Mouse (Mus musculus) hindbrain, embryonic 10.5 days (tissue): ENCODE measurements around the gene Plekhg3. TPM values are rescaled to one million over a fixed set of nuclear protein-coding genes. Genes with fewer than 3 reads are reported as not detected.

Experiments used
- DNase-seq: peaks from one replicate; pipeline ENCODE4 v3.0.0-alpha.2; 2017; ENCODE audit warnings: low spot score
- H3K27ac ChIP-seq: fragments of 300-500 bp; sonication (generic); 2 replicates; pipeline ENCODE4 v1.5.1; 2016; ENCODE audit warnings: mild to moderate bottlenecking, moderate library complexity
- H3K27me3 ChIP-seq: fragments of 300-500 bp; sonication (generic); 2 replicates; pipeline ENCODE4 v1.6.1; 2016; ENCODE audit warnings: mild to moderate bottlenecking; ENCODE audit not compliant: poor library complexity, insufficient read depth, severe bottlenecking
- H3K36me3 ChIP-seq: fragments of 300-500 bp; sonication (generic); 2 replicates; pipeline ENCODE4 v1.6.1; 2016; ENCODE audit warnings: mild to moderate bottlenecking, moderate library complexity
- H3K4me1 ChIP-seq: fragments of 300-500 bp; sonication (generic); replicated peaks from 2 replicates; pipeline ENCODE4 v1.6.1; 2016; ENCODE audit warnings: mild to moderate bottlenecking
- H3K4me3 ChIP-seq: fragments of 300-500 bp; sonication (generic); 2 replicates; pipeline ENCODE4 v1.5.1; 2016; ENCODE audit warnings: mild to moderate bottlenecking, moderate library complexity
- H3K9me3 ChIP-seq: fragments of 300-500 bp; sonication (generic); 2 replicates; pipeline ENCODE4 v1.6.1; 2016; ENCODE audit warnings: mild to moderate bottlenecking, moderate library complexity
- WGBS: fragments of 180-500 bp; shearing (Covaris S2); methylation state at CpG from one replicate; pipeline ENCODE4 v1.1.7; 2016; 5-methylcytosine and 5-hydroxymethylcytosine counted together
- polyA plus RNA-seq: library from polyadenylated mRNA; unstranded; fragments of >200 nt; fragmentation: Nextera tagmentation; extraction: Ambion mirVana; gene quantifications from 2 replicates; pipeline ENCODE4 v1.2.1, GENCODE M21; 2016

The Plekhg3 gene
- polyA plus RNA-seq, 1 experiment from 2014 or later, result 2.1 TPM

DNA sequence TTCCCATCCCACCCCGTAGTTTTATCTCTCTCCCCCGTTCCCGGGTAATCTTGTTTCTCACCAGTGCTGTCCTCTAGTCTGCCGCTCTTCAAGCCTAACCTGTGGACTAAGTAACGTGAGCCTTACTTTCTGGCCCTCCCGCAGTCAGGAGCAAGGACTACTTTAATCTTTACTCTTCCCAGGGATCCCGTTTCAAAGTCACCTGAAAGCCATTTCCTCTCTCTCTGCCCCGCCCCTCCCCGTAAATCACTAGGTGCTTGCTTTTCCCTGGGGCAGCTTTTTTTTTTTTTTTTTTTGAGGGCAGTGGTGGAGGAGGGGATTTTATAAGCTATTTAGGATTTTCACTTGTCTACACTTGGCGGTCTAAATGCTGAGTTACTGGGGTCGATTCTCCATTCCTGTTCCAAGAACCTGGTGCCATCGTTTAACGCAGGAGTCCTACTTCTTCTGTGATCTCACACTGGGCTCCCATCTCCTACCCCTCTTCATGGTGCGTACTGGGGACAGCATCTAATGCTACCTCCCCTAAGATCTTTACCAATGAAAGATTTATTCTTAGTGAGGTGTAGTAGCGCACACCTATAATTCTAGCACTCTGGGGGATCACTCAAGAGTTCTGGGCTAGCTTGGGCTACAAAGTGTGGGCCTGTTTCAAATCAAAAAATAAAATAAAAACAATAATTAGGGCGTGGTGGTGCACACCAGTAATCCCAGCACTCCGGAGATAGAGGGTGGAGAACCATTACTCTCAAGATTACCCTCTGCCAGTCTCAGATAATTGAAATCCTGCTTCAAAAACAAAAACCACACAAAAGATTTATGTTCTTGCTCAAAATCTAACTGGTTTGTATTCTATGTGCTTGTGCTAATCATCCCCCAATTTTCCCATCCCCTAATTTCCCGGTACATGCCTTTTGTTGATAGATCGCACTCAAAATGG lies 1.6 kb downstream of the Plekhg3 start:
- Histone ChIP-seq H3K36me3 (no peaks in the 10 kb centered on the region), H3K4me3 (peak overlapping the region; percentile 74), H3K27ac (no peak overlapping the region), H3K4me1 (peaks cover 45% of the 10 kb centered on the region), H3K9me3 (no peaks in the 10 kb centered on the region), H3K27me3 (peaks cover 86% of the 10 kb centered on the region)
- DNase-seq, result peak; percentile 23
- 2% methylated on average over 19 of the region's 19 CpGs for WGBS

DNA sequence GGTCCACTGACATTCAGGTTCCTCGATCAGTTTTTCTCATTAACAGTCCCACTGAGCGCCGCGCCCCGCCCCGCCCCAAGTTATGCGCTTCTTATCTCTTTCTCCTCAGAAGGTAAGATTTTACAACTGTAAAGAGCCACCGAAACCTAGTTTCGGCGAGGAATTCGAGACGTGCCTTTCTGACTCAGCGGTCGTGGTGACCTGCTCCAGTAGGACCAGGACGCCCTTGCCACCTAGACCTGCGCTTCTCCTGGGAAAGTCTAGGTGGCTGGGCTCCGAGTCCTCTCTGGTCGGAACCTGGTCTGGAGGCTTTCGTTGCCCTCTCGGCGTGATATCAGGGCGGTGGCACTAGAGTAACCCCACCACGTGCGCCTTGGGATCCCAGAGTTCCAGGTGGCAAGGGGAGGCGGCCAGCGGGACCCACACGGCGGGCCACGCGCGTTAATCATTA lies 2.3 kb downstream of the Plekhg3 start:
- peaks cover 85% of the 10 kb centered on the region for H3K27me3 ChIP-seq
- WGBS, result under 1% methylated on average over 31 of the region's 31 CpGs

DNA sequence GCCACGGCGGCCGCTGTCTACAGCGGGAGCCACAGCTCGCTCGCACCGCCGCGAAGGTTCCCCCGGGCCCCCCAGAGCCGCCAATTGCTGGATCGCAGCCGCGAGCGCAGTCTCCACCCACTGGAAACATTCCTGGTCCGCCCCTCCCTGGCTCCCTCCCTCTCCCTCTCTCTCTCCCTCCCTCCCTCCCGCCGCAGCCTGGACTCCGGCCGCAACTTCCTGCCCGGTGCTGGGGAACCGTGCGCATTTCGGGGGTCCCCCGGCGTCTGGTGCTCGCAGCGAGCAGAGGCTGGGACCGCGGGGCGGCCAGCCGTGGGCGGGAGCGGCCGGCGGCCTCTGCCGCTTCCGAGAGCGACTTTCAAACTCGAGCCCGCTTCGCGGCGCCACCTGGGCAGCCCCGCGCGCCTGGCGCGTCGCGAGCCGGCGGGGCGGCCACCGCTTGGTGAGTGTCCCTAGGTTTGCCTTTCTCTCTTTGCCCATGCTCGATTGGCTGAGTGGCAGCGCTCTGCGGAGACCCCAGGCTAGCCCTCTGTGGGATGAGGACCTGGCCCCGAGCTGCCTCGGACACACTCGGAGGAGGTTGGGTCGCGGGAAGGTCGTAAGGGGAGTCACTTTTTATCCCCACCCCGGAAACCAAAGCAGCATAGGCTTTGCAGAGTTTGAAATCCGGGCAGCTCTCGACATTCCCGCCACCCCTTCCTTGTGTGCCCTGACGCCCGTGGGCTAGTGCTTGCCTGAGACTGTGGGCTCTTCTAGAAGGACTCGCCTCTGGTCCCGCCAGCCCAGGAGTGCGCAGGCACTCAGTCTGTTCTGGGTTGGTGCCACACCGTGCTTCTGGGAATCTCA lies 2.9 kb downstream of the Plekhg3 start:
- peaks cover 40% of the 10 kb centered on the region for H3K4me1 ChIP-seq
- no peaks in the 10 kb centered on the region for H3K9me3 ChIP-seq
- H3K4me3 ChIP-seq, result peak overlapping the region; percentile 74
- H3K27me3 ChIP-seq, result peaks cover 80% of the 10 kb centered on the region
- H3K36me3 ChIP-seq, result no peaks in the 10 kb centered on the region
- peak overlapping the region; percentile 85 for H3K27ac ChIP-seq
- WGBS, result under 1% methylated on average over 74 of the region's 74 CpGs
- DNase-seq, result peak; percentile 79

More for the DNA sequence above, 2.3 kb downstream of the Plekhg3 start:
- H3K9me3 ChIP-seq, result no peaks in the 10 kb centered on the region
- H3K36me3 ChIP-seq, result no peaks in the 10 kb centered on the region
- H3K4me1 ChIP-seq, result peaks cover 40% of the 10 kb centered on the region
- no peak for DNase-seq
- H3K4me3 ChIP-seq, result peak overlapping the region; percentile 74
- H3K27ac ChIP-seq, result peak overlapping the region; percentile 85

DNA sequence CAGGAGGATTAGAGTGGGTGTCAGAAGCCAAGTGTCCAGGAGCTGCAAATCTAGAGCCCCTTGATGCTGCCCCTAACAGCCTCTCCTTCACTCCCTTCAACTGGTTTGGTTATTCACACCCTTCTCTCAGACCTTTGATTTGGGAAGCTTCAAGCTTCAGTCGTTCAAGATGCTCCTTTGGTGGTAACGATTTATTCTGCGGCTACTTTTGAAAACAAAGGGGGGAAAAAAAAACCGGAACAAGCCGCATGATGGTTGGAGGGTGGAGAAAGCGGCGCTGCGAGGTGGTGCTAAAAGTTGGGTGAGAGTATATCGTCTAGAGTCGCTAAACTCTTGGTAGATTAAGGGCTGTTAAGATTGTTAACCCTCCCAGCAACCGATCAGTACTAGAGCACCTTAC lies 3.5 kb downstream of the Plekhg3 start:
- Histone ChIP-seq H3K9me3 (no peaks in the 10 kb centered on the region), H3K36me3 (no peaks in the 10 kb centered on the region), H3K4me3 (peak overlapping the region; percentile 74), H3K27me3 (peaks cover 73% of the 10 kb centered on the region), H3K27ac (peak overlapping the region; percentile 85; the same call in 1 of the 2 replicates), H3K4me1 (peaks cover 40% of the 10 kb centered on the region)
- WGBS, result 3% methylated on average over 11 of the region's 11 CpGs
- no peak for DNase-seq

DNA sequence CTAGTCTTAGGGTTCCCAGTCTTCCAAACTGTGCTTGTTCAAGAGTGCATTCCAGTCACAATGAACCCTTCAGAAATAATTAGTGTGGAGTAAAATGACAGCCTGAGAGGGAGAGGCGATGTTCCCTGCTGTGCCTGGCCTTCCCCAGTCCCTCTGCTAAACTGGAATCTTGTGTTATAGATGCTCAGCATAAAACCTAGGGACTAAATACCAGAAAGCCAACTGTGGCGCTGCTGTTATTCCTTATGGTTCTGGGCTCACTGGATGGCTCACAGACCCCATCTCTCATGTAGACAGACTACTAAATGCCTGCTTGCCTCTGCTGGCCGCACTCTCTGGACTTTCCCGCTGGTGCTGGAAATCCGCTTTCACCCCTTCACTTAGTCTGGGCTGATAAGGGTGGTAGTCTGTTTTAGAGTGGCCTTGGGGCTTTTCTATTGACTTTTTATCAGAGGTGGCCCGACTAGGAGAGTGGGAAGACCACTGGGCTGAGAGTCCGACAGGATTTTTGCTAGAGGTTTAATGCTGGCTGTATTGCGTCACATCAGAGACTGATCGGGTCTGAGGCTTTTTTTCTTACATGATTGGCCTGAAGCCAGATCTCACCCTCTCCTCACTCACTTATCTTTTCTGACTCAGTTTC lies 4.1 kb downstream of the Plekhg3 start:
- peaks cover 40% of the 10 kb centered on the region for H3K4me1 ChIP-seq
- no peaks in the 10 kb centered on the region for H3K36me3 ChIP-seq
- WGBS, result 26% methylated on average over 9 of the region's 9 CpGs
- DNase-seq, result peak; percentile 44
- H3K9me3 ChIP-seq, result no peaks in the 10 kb centered on the region
- H3K4me3 ChIP-seq, result peak overlapping the region; percentile 74; the same call in 1 of the 2 replicates
- peaks cover 68% of the 10 kb centered on the region for H3K27me3 ChIP-seq
- no peak overlapping the region for H3K27ac ChIP-seq

DNA sequence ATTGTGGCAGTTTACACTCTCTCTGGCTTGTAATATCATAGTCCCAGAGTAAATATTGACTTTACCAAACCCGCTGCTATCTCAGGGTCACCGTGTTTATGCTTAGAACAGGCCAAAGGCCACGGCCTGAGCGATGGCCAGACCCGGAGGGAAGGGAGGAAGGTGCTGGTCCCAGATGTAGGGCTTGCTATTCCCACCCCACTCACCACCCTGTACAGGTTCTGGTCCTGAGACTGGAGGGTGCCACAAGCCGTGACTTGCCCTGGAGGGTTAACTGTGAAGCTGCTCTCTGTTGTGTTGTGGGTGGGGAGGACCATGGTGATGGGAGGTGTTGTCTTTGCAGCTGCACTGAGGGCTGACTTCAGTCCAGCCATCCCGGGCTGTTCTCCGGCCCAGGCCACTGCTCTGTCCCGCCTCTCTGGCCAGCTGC lies 4.8 kb downstream of the Plekhg3 start:
- DNase-seq, result peak; percentile 20
- Histone ChIP-seq H3K4me1 (peaks cover 40% of the 10 kb centered on the region), H3K36me3 (no peaks in the 10 kb centered on the region), H3K27me3 (peaks cover 61% of the 10 kb centered on the region), H3K9me3 (no peaks in the 10 kb centered on the region), H3K4me3 (no peak overlapping the region), H3K27ac (no peak overlapping the region)
- WGBS, result 34% methylated on average over 9 of the region's 9 CpGs

DNA sequence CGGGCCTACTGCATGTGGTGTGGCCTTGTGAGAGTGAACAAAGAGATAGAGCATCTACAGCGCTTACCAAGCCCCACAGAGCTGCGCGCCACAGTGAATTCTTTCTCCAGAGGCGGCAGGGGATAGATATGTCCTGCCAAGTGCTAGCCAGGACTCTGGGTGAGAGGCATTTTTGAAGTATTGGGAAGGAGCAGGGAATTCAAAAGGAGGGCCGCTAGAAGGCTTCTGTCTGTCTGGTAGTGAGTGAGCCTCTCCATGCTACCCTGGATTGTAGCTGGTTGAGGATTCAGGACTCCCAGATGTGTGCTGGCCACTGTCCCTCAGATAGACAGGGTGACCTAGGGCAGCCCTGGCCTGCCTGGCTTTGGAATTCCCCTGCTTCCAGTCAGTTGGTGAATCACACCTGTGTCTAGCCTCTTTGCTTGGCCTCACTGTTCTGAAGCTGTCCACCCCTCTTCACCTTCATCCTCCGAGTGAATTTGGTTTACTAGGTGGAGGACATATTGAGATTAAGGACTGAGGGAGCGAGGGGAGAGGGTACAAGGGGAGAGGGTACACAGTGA lies 6.0 kb downstream of the Plekhg3 start:
- H3K4me3 ChIP-seq, result no peak overlapping the region
- WGBS, result 75% methylated on average over 8 of the region's 8 CpGs

DNA sequence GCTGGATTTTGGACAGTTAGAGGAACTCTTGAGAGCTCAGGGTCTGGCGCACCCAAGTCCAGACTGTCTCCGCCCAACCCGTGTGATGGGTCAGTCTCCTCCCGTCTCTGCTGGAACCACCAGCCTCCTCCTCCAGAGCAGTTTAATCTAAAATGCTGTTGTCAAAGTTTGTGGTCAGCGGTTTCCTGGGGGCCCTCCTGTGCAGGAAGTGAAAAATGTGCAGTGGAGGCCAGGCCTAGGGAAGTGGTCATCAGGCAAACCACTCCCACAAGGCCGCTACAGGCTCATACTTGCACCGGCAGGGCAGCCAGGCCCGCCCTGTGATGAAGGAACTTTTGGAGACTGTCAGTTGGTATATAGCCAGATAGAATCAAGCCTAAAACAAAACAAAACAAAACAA lies 6.7 kb downstream of the Plekhg3 start:
- H3K27me3 ChIP-seq, result peaks cover 41% of the 10 kb centered on the region
- H3K36me3 ChIP-seq, result no peaks in the 10 kb centered on the region
- H3K4me3 ChIP-seq, result no peak overlapping the region
- peaks cover 45% of the 10 kb centered on the region for H3K4me1 ChIP-seq
- WGBS, result 93% methylated on average over 8 of the region's 8 CpGs
- H3K9me3 ChIP-seq, result no peaks in the 10 kb centered on the region
- DNase-seq, result no peak
- H3K27ac ChIP-seq, result no peak overlapping the region

More for the DNA sequence above, 6.0 kb downstream of the Plekhg3 start:
- Histone ChIP-seq H3K4me1 (peaks cover 44% of the 10 kb centered on the region), H3K27ac (no peak overlapping the region), H3K27me3 (peaks cover 49% of the 10 kb centered on the region), H3K9me3 (no peaks in the 10 kb centered on the region), H3K36me3 (no peaks in the 10 kb centered on the region)
- DNase-seq, result no peak

DNA sequence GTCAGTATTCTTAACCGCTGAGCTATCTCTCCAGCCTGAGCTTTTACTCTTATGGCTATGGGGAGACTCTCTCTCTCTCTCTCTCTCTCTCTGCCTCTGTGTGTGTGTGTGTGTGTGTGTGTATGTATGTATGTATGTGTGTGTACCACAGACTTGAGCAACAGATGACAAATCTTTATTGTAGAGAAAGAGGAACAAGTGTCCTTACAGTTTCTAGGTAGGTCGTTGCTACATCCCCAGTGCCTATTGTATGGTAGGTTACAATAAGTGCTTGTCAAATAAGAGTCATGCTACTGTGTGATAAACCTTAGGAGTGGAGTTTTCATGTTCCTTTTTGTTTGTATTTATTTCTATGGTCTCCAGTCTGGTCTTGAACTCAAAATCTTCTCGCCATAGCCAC lies 9.5 kb downstream of the Plekhg3 start:
- DNase-seq, result no peak
- 88% methylated on average over 3 of the region's 3 CpGs for WGBS
- Histone ChIP-seq H3K36me3 (no peaks in the 10 kb centered on the region), H3K4me3 (no peak overlapping the region), H3K4me1 (peaks cover 18% of the 10 kb centered on the region), H3K27ac (no peak overlapping the region), H3K27me3 (peaks cover 19% of the 10 kb centered on the region), H3K9me3 (no peaks in the 10 kb centered on the region)

DNA sequence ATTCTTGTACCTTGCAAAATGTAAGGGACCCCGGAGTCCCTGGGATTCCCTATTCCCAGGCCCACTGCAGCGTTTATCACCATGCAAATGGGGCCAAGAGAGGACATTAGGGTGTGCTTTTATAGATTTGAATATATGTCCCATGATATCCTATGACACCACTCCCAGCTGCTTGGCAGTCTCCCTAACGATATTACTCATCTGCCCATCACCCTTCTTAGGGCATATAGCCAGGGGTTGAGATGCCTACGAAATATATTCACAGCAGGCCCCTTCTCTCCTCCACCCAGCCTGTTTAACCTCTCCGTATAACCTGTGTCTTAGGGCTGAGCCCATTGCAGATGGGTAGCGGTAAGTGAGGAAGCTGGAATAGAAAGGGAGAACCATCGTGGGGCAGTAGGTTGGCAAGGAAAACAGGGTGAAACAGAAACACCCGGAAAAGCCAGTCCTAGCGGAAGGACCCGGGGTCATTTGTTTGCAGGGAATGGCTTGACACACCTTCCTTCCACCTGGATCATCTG lies 10.1 kb downstream of the Plekhg3 start:
- no peak for DNase-seq
- 84% methylated on average over 10 of the region's 10 CpGs for WGBS
- peaks cover 18% of the 10 kb centered on the region for H3K4me1 ChIP-seq
- H3K9me3 ChIP-seq, result no peaks in the 10 kb centered on the region
- H3K27ac ChIP-seq, result no peak overlapping the region
- peaks cover 19% of the 10 kb centered on the region for H3K27me3 ChIP-seq
- H3K36me3 ChIP-seq, result no peaks in the 10 kb centered on the region
- H3K4me3 ChIP-seq, result no peak overlapping the region

DNA sequence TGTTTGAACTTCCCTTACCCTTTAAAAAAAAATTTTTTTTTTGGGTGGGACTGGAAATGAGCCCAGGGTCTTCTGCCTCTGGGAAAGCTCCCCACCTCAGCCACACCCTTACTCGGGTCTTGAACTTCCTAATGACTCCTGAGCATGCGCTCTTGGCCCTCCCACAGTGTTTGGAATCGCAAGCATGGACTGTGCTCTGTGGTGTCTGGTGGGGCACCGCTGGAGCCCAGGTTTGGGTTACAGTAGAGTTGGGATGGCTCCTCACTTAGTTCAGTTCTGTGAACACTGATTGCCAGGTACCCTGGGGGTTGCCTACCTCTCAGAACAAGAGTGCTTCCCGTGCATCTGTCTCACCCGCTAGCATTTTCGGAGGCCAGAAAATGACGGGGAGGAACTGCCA lies 10.8 kb downstream of the Plekhg3 start:
- no peak overlapping the region for H3K4me3 ChIP-seq
- peaks cover 19% of the 10 kb centered on the region for H3K27me3 ChIP-seq
- H3K27ac ChIP-seq, result no peak overlapping the region
- DNase-seq, result no peak
- no peaks in the 10 kb centered on the region for H3K9me3 ChIP-seq
- WGBS, result 41% methylated on average over 8 of the region's 8 CpGs
- H3K4me1 ChIP-seq, result peaks cover 20% of the 10 kb centered on the region
- H3K36me3 ChIP-seq, result no peaks in the 10 kb centered on the region

DNA sequence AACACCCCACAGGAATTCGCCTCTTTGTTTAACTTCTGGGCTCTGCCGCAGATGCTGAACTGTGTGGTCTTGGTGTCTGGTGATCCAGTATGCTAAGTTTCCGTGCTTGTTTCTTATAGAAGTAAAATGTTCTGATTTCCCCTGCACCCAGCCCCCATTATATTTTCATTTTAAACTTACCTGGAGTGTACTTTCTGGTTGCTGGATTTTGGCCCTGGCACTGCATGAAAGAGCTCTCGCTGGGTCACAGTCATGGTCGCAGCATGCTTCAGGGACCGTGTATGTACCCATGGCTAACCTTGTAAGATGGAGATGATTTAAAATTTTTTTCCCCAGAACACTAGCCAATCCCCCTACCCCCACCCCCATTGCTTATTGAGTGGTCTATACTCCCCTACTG lies 11.2 kb downstream of the Plekhg3 start:
- Histone ChIP-seq H3K4me3 (no peak overlapping the region), H3K9me3 (no peaks in the 10 kb centered on the region), H3K36me3 (no peaks in the 10 kb centered on the region), H3K27ac (no peak overlapping the region), H3K27me3 (peaks cover 22% of the 10 kb centered on the region), H3K4me1 (peaks cover 23% of the 10 kb centered on the region)
- DNase-seq, result no peak
- WGBS, result 69% methylated on average over 6 of the region's 6 CpGs
